In the genomic region with DNA sequence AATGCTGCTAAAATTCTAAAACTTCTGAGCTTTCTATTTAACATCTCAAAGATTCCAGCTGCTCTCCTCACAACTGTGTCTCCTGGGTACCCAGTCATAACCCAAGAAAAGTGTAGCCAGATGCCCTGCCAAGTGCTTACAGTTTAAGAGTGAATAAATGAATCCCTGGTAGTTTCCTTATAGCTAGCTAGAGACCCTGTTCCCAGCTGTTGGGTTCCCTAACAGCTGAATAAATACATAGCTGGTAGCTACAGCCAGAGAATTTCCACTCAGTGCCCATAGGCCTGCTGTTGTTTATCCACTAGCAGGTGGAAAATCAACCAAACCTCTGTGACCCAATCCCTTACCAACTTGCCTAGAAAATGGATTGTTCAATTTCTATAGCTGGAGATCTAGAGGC, we compare ENCODE assay signal across 29 mouse cellular contexts.
DNase-seq lines count a peak whose midpoint lies in the region; ATAC-seq and TF ChIP-seq lines count a peak whose summit lies in the region.
"Had no signal": no experiment of that assay in that cellular context is flagged by ENCODE, and none has a peak within 500 bp of the region (broad histone marks: within the 10 kb centered on the region; RNA-seq: fewer than 3 reads in every experiment).

No protein-coding gene starts in this region.

- no peak for TF ChIP-seq CTCF in heart, adult 2 months (IDR thresholded peaks at IDR 0.05)

- DNase-seq in heart, adult 11 months, result peak; percentile 64
- no peak for DNase-seq in heart, adult 2 months
- no peak for DNase-seq in neural tube, embryonic 10.5 days (ENCODE audit: extremely low spot score, low spot score)
- no peak for DNase-seq in urinary bladder, postnatal 4 days (ENCODE audit: low spot score in 2 of 2)
- DNase-seq: adrenal gland, postnatal 10 days; adrenal gland, postnatal 36 days; B cell, adult 2 months; cerebellum, adult 2 months; cerebellum, adult 9-11 months; cerebellum, postnatal 25 days; gastrocnemius, adult 2 months; gastrocnemius, postnatal 14 days; heart, adult 18-20 months; heart, postnatal 14 days; heart, postnatal 4 days had no signal

- no peaks in the 10 kb centered on the region for H3K27me3 ChIP-seq in heart, adult 2 months (ENCODE audit: control insufficient read depth, insufficient read depth, low read length)
- no peaks in the 10 kb centered on the region for H3K27me3 ChIP-seq in neural tube, embryonic 14.5 days (ENCODE audit: control insufficient read depth, insufficient read depth, low read length)
- H3K27me3 ChIP-seq in neural tube, embryonic 15.5 days (replicated peaks), result no peaks in the 10 kb centered on the region
- H3K27me3 ChIP-seq: CH12.LX; embryonic facial prominence, embryonic 13.5 days; forebrain, embryonic 13.5 days; heart, embryonic 13.5 days; hindbrain, embryonic 12.5 days; hindbrain, embryonic 15.5 days; intestine, embryonic 15.5 days; Patski had no signal

- H3K9me3 ChIP-seq in neural tube, embryonic 14.5 days (ENCODE audit: control insufficient read depth, low read length), result no peaks in the 10 kb centered on the region
- H3K9me3 ChIP-seq in neural tube, embryonic 15.5 days (replicated peaks), result no peaks in the 10 kb centered on the region
- H3K9me3 ChIP-seq: embryonic facial prominence, embryonic 13.5 days; forebrain, embryonic 10.5 days; forebrain, embryonic 13.5 days; heart, embryonic 10.5 days; heart, embryonic 13.5 days; hindbrain, embryonic 12.5 days; hindbrain, embryonic 15.5 days; intestine, embryonic 15.5 days had no signal

- TF ChIP-seq EP300 in heart, adult 2 months (IDR thresholded peaks at IDR 0.05; ENCODE audit: insufficient read depth, low read depth, low read length), result no peak

- H3K79me2 ChIP-seq in heart, adult 2 months (replicated peaks; ENCODE audit: control insufficient read depth, insufficient read depth, low read length), result no peaks in the 10 kb centered on the region

- no peak for TF ChIP-seq POLR2A in heart, adult 2 months (IDR thresholded peaks at IDR 0.05; ENCODE audit: insufficient read depth, low read depth, low read length)

- no peak overlapping the region for H3K9ac ChIP-seq in heart, adult 2 months (ENCODE audit: low read depth, low read length)
- no peak overlapping the region for H3K9ac ChIP-seq in neural tube, embryonic 14.5 days (replicated peaks; ENCODE audit: low read depth, low read length)
- no peak overlapping the region for H3K9ac ChIP-seq in neural tube, embryonic 15.5 days (replicated peaks)
- H3K9ac ChIP-seq: embryonic facial prominence, embryonic 13.5 days; forebrain, embryonic 13.5 days; heart, embryonic 13.5 days; hindbrain, embryonic 12.5 days; hindbrain, embryonic 15.5 days; intestine, embryonic 15.5 days had no signal

- ATAC-seq in neural tube, embryonic 14.5 days (ENCODE audit: low read depth), result peak; percentile 70; the same call in 1 of the 2 replicates
- ATAC-seq in neural tube, embryonic 15.5 days (ENCODE audit: low FRiP score), result peak; percentile 45; the same call in 1 of the 2 replicates
- ATAC-seq: forebrain, embryonic 13.5 days; forebrain, embryonic 16.5 days; intestine, embryonic 15.5 days; Patski had no signal

- intact Hi-C loops in heart, adult 2 months (cut with DNase I), result no loop called here

- H3K4me1 ChIP-seq in heart, adult 2 months (ENCODE audit: control insufficient read depth, insufficient read depth, low read length), result peaks cover 1% of the 10 kb centered on the region; the same call in 1 of the 2 replicates
- H3K4me1 ChIP-seq in neural tube, embryonic 14.5 days (ENCODE audit: control insufficient read depth, insufficient read depth, low read length), result no peaks in the 10 kb centered on the region
- no peaks in the 10 kb centered on the region for H3K4me1 ChIP-seq in neural tube, embryonic 15.5 days
- H3K4me1 ChIP-seq: embryonic facial prominence, embryonic 13.5 days; forebrain, embryonic 10.5 days; forebrain, embryonic 13.5 days; heart, embryonic 10.5 days; heart, embryonic 13.5 days; hindbrain, embryonic 12.5 days; hindbrain, embryonic 15.5 days; intestine, embryonic 15.5 days had no signal

- no peak overlapping the region for H3K4me3 ChIP-seq in heart, adult 2 months
- H3K4me3 ChIP-seq in neural tube, embryonic 14.5 days (ENCODE audit: low read depth, low read length), result no peak overlapping the region
- H3K4me3 ChIP-seq in neural tube, embryonic 15.5 days (replicated peaks), result no peak overlapping the region
- H3K4me3 ChIP-seq: embryonic facial prominence, embryonic 13.5 days; forebrain, embryonic 10.5 days; forebrain, embryonic 13.5 days; gastrocnemius, adult 2 months; heart, embryonic 10.5 days; heart, embryonic 13.5 days; hindbrain, embryonic 12.5 days; hindbrain, embryonic 15.5 days; intestine, embryonic 15.5 days had no signal

- no peaks in the 10 kb centered on the region for H3K36me3 ChIP-seq in heart, adult 2 months (ENCODE audit: control insufficient read depth, insufficient read depth, low read length)
- no peaks in the 10 kb centered on the region for H3K36me3 ChIP-seq in neural tube, embryonic 14.5 days (ENCODE audit: control insufficient read depth, insufficient read depth, low read length)
- no peaks in the 10 kb centered on the region for H3K36me3 ChIP-seq in neural tube, embryonic 15.5 days
- H3K36me3 ChIP-seq: embryonic facial prominence, embryonic 13.5 days; forebrain, embryonic 10.5 days; G1E; heart, embryonic 10.5 days; heart, embryonic 13.5 days; hindbrain, embryonic 12.5 days; hindbrain, embryonic 15.5 days; intestine, embryonic 15.5 days had no signal

- H3K4me2 ChIP-seq in neural tube, embryonic 14.5 days (ENCODE audit: low read depth, low read length), result no peak overlapping the region
- no peak overlapping the region for H3K4me2 ChIP-seq in neural tube, embryonic 15.5 days
- H3K4me2 ChIP-seq: embryonic facial prominence, embryonic 13.5 days; forebrain, embryonic 13.5 days; heart, embryonic 13.5 days; hindbrain, embryonic 12.5 days; hindbrain, embryonic 15.5 days; intestine, embryonic 15.5 days had no signal

- no peak overlapping the region for H3K27ac ChIP-seq in heart, adult 2 months
- no peak overlapping the region for H3K27ac ChIP-seq in neural tube, embryonic 14.5 days (ENCODE audit: low read depth, low read length)
- no peak overlapping the region for H3K27ac ChIP-seq in neural tube, embryonic 15.5 days (replicated peaks)
- H3K27ac ChIP-seq: embryonic facial prominence, embryonic 13.5 days; forebrain, embryonic 10.5 days; forebrain, embryonic 13.5 days; gastrocnemius, adult 2 months; heart, embryonic 10.5 days; heart, embryonic 13.5 days; hindbrain, embryonic 12.5 days; hindbrain, embryonic 15.5 days; intestine, embryonic 15.5 days had no signal
